Mouse (Mus musculus) erythroblast, embryonic 14.5 days (primary cell): ENCODE measurements around the gene Ntrk3. TPM values are rescaled to one million over a fixed set of nuclear protein-coding genes. Genes with fewer than 3 reads are reported as not detected.

Experiments
- H3K27me3 ChIP-seq: 2 replicates; pipeline ENCODE4 v1.6.1; 2012; ENCODE audit warnings: inconsistent platforms; ENCODE audit not compliant: control insufficient read depth
- H3K36me3 ChIP-seq: 2 replicates; pipeline ENCODE4 v1.6.1; 2012; ENCODE audit warnings: mild to moderate bottlenecking, inconsistent platforms; ENCODE audit not compliant: control insufficient read depth
- H3K4me1 ChIP-seq: 2 replicates; pipeline ENCODE4 v1.6.1; 2012; ENCODE audit warnings: inconsistent platforms; ENCODE audit not compliant: control insufficient read depth
- H3K4me3 ChIP-seq: replicated peaks from 2 replicates; pipeline ENCODE3; 2012; ENCODE audit warnings: moderate library complexity, mild to moderate bottlenecking, inconsistent platforms
- H3K9me3 ChIP-seq: 2 replicates; pipeline ENCODE4 v1.6.1; 2012; ENCODE audit warnings: low read length, inconsistent platforms, mixed read lengths; ENCODE audit not compliant: control insufficient read depth
- GATA1 ChIP-seq: IDR thresholded peaks from 2 replicates; pipeline ENCODE4 v1.6.1; 2012; ENCODE audit warnings: low read length, inconsistent platforms, mixed read lengths
- TAL1 ChIP-seq: IDR thresholded peaks from 3 replicates; pipeline ENCODE4 v1.6.1; 2012; ENCODE audit warnings: low read length, inconsistent platforms, mixed read lengths
- polyA plus RNA-seq: library from polyadenylated mRNA; stranded (reverse); fragments of >175 nt; gene quantifications from 2 replicates; pipeline ENCODE4 v1.2.3, GENCODE M21; 2012

Gene Ntrk3
- polyA plus RNA-seq, 1 experiment: not detected

DNA sequence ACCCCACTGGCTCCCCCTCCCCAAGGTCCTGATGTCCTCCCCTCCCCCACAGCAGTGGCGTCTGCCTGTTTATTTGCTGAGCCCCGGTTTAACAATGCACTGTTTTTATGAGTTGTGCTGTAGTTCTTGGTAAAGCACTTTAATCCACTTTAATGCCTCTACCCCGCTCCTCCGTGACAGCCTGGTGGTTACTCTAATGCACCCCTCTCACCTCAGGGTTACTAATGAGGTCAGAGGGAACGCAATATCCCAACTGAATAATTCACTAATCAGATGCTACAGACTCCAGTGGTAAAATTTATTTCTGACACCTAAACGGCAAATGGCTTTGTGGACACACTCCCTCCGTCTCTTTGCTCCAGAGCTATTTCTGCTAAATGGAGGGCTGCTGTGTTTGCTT is 133.9 kb downstream of the Ntrk3 start:
- Histone ChIP-seq H3K36me3 (no peaks in the 10 kb centered on the region), H3K9me3 (no peaks in the 10 kb centered on the region), H3K4me1 (no peaks in the 10 kb centered on the region), H3K27me3 (no peaks in the 10 kb centered on the region), H3K4me3 (no peak overlapping the region)
- TF ChIP-seq GATA1: no peak
- no peak for TF ChIP-seq TAL1

DNA sequence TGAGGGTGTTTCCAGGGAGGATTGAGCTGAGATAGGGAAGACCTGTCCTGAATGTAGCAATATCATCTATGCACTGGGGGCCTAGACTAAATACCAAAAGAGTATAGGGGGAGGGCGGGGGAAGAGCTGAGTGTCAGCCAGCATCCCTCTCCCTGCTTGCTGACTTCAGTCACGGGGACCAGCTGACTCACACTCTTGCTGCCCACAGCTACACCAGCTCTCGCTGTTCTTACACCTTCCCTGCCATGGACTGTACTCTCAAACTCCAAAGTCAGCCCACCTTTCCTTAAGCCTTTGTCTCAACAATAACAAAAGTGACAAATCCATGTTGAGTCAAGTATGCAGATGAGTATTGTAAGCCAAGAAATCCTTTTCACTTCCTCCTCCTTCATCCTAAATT is 136.0 kb downstream of the Ntrk3 start:
- Histone ChIP-seq H3K9me3 (no peaks in the 10 kb centered on the region), H3K27me3 (peaks cover 4% of the 10 kb centered on the region), H3K4me1 (no peaks in the 10 kb centered on the region), H3K36me3 (no peaks in the 10 kb centered on the region), H3K4me3 (no peak overlapping the region)
- no peak for TF ChIP-seq GATA1
- no peak for TF ChIP-seq TAL1

DNA sequence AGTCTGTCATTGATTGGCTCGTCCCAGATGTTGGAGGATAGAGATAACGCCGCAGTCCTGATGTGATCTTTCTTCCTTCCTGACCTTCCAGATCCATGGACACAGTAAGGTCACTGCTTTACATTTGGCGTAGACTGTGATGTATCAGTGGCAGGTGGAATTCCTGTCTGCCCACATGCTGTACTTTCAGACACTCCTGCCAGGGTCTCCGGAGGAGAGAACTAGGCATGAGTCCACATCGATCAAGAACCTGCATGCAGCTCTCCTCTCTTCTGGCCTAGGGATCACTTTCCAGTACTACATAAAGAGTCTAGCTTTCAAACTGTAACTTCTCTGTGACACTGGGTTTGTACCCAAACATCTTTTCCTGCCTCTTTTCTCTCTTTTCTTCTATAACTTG is 136.9 kb downstream of the Ntrk3 start:
- H3K27me3 ChIP-seq: peaks cover 4% of the 10 kb centered on the region
- TF ChIP-seq TAL1 (no peak), GATA1 (no peak)
- H3K36me3 ChIP-seq: no peaks in the 10 kb centered on the region
- no peaks in the 10 kb centered on the region for H3K4me1 ChIP-seq
- H3K9me3 ChIP-seq: no peaks in the 10 kb centered on the region
- H3K4me3 ChIP-seq: no peak overlapping the region

DNA sequence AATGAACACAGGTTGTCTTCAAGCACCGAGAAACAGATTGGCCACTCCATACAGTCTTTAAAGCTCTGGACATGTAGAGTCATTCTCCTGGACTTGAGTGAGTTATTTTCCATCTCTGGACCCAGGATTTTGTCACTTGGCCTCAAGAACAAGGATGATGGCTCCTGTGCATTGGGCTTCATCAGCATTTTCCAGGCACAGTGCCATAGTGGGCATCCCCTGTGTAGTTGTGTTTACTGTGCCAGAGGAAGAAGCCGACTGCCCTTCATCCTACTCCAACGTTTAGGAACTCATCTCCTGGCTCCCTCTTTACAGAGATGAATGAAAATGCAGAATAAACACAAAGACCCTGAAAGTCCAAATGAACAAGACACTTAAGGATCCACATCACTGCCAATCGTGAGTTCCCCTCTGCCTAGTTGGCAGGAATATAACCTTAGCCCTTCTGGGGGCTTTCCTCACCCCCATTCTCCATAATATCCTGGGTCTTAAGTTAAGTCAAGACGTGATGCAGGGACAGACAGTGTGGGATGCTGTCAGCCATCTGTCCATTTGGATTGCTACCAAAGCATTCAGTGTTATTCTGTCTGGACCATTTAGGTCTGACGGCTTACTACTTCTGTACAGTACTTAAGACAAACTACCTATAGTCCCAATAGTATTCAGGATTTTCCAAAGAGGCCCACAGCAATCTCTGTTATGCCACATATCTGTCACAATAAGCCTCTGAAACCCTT is 137.7 kb downstream of the Ntrk3 start:
- Histone ChIP-seq H3K27me3 (peaks cover 4% of the 10 kb centered on the region), H3K36me3 (no peaks in the 10 kb centered on the region), H3K4me3 (no peak overlapping the region)

DNA sequence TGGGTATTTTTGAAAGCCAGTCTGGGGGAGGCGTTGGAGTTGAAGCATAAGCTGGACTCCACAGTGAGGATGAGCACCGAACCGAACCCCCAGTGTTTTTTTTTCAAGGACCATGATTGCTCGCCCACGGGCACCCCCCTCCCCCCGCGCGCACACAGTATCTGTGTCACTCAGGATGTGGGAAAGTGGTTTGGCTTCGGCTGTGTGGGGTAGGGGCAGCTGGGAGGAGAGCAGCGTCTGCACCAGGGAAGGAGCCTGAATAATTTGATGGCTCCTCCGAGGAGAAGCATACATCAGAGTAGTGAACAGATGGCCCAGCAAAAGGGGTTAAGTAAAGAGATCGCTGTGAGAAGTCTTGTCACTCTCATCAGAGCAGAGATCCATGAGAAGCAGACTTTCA is 139.7 kb downstream of the Ntrk3 start:
- Histone ChIP-seq H3K36me3 (no peaks in the 10 kb centered on the region), H3K27me3 (peaks cover 4% of the 10 kb centered on the region), H3K4me1 (no peaks in the 10 kb centered on the region), H3K9me3 (no peaks in the 10 kb centered on the region), H3K4me3 (no peak overlapping the region)
- no peak for TF ChIP-seq GATA1
- no peak for TF ChIP-seq TAL1

More for the DNA sequence above, 137.7 kb downstream of the Ntrk3 start:
- Histone ChIP-seq H3K4me1 (no peaks in the 10 kb centered on the region), H3K9me3 (no peaks in the 10 kb centered on the region)
- no peak for TF ChIP-seq TAL1
- TF ChIP-seq GATA1: no peak

DNA sequence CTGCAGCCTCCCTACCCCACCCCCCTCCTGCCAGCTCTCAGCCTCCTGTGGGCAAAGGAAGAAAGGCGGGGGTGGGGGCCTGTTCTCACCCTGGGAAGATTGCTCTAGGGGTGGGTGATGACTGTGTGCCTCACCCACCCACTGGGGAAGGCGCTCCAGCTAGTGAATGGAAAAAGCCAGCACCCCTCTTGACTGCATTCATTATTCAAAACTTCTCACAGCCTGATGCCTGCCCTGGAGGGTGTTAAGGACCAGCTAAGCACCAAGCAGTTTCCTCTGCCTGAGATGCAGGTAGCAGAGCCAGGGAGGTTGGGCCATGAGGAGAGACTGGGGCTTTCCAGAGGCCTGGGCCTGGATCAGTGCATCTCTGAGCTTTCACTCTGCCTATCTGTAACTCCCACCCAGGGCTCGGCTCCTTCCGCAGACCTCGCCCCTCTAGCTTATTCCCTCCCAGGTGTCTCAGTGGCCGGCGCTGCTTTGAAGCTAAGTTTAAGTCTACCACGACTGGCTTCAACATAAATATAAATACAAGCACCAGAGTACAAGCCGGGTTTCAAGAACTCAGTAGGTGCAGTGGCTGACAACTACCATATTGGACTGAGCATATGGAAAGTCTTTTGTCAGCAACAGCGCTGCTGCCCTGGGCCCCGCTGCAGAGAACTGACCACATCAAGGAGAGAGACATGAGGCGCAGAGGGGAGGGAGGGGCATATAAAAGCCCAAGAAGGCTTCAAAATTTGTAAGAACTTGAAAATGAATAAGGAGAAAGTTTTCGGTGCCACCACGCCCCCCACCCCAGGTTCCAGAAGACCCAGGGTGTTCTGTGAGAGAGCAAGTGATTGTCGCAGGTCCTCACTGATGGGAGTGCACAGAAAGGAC is 140.3 kb downstream of the Ntrk3 start:
- H3K9me3 ChIP-seq: no peaks in the 10 kb centered on the region
- TF ChIP-seq TAL1 (no peak), GATA1 (no peak)
- H3K4me3 ChIP-seq: no peak overlapping the region
- no peaks in the 10 kb centered on the region for H3K36me3 ChIP-seq
- no peaks in the 10 kb centered on the region for H3K4me1 ChIP-seq
- peaks cover 4% of the 10 kb centered on the region for H3K27me3 ChIP-seq

DNA sequence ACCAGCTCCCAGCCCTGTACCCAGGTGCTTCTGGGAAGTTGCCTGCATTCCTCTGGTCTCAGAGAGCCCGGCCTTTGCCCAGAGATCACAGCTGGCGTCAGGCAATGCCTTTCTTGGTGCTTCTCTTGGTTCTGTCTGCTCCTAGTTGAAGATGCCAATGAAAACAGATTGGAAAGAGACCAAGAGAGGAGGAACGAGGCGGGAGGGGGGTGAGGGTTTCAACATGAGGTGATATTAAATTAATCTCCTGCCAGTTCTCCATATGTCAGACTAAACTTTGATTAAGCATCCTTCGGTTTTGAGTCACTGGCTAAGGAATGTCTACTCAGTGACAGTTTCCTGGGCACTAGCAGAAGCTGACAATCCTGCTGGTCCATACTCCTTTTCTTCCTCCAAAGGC is 141.3 kb downstream of the Ntrk3 start:
- no peaks in the 10 kb centered on the region for H3K4me1 ChIP-seq
- H3K9me3 ChIP-seq: no peaks in the 10 kb centered on the region
- H3K27me3 ChIP-seq: peaks cover 4% of the 10 kb centered on the region
- H3K36me3 ChIP-seq: no peaks in the 10 kb centered on the region
- no peak for TF ChIP-seq GATA1
- TF ChIP-seq TAL1: no peak
- no peak overlapping the region for H3K4me3 ChIP-seq

DNA sequence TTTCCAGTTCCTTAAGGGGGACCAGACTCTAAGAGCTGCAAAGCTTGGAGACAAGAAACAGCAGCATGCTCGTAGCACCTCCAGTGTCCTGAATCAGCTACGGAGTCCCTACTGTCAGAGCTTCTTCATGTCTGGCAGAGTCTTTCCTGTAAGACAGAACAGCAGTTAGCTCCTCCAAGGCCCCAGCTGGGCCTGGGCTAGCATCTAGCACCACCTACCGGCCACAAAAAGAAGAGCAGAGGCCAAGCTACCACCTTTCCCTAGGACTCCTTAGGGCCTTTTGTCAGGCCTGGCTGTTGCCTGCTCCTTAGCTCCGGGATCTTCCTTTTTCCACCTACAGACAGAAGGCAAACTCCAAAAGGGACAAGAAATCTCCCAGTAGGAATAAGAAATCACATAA is 141.9 kb downstream of the Ntrk3 start:
- Histone ChIP-seq H3K27me3 (peaks cover 4% of the 10 kb centered on the region), H3K36me3 (no peaks in the 10 kb centered on the region), H3K4me3 (no peak overlapping the region), H3K4me1 (no peaks in the 10 kb centered on the region), H3K9me3 (no peaks in the 10 kb centered on the region)
- TF ChIP-seq TAL1: no peak
- no peak for TF ChIP-seq GATA1

DNA sequence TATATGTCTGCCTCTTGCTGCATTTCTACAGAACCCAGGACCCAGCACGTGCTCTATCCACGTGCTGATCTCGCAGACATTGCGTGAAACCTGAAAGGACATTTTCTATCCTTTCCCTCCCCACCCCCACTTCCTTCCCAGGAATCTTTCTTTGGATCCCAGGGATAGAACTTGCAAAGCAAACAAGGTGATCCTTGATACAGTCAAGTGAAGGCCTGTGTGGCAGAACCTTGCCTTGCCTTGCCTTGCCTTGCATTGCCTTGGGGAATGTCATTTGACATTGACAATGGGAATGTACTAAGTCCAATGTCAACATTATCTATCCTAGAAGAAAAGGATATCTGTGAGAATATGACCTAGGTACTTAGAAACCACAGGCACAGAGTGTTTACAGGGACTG is 144.9 kb downstream of the Ntrk3 start:
- Histone ChIP-seq H3K4me3 (no peak overlapping the region), H3K9me3 (no peaks in the 10 kb centered on the region), H3K36me3 (no peaks in the 10 kb centered on the region), H3K4me1 (no peaks in the 10 kb centered on the region), H3K27me3 (peaks cover 4% of the 10 kb centered on the region)
- TF ChIP-seq GATA1 (no peak), TAL1 (no peak)
